Mouse (Mus musculus) hindbrain, postnatal 0 days (tissue): ENCODE data around the gene Ttc12. TPM values are rescaled to one million over a fixed set of nuclear protein-coding genes. Genes with fewer than 3 reads are reported as not detected.

ENCODE experiments used
- ATAC-seq: fragments of 200-750 bp; cut with Nextera tagmentation; 2 replicates; pipeline ENCODE4 v1.8.0; 2017; ENCODE audit warnings: mild to moderate bottlenecking, moderate TSS enrichment, moderate library complexity
- DNase-seq: peaks from one replicate; pipeline ENCODE4 v3.0.0-alpha.2; 2015; ENCODE audit warnings: low spot score
- H3K27ac ChIP-seq: fragments of 300-500 bp; sonication (generic); 2 replicates; pipeline ENCODE4 v1.5.1; 2014; ENCODE audit warnings: mild to moderate bottlenecking
- H3K27me3 ChIP-seq: fragments of 300-500 bp; sonication (generic); 2 replicates; pipeline ENCODE4 v1.6.1; 2014; ENCODE audit warnings: low read length, mixed read lengths; ENCODE audit not compliant: insufficient read depth
- H3K36me3 ChIP-seq: fragments of 300-500 bp; sonication (generic); 2 replicates; pipeline ENCODE4 v1.6.1; 2014; ENCODE audit warnings: low read length, mixed read lengths; ENCODE audit not compliant: insufficient read depth
- H3K4me1 ChIP-seq: fragments of 300-500 bp; sonication (generic); 2 replicates; pipeline ENCODE4 v1.6.1; 2014; ENCODE audit warnings: antibody characterized with exemption, low read length, mixed read lengths; ENCODE audit not compliant: insufficient read depth
- H3K4me2 ChIP-seq: fragments of 300-500 bp; sonication (generic); 2 replicates; pipeline ENCODE4 v1.6.1; 2014; ENCODE audit warnings: low read depth, mild to moderate bottlenecking, low read length, moderate library complexity, mixed read lengths
- H3K4me3 ChIP-seq: fragments of 300-500 bp; sonication (generic); 2 replicates; pipeline ENCODE4 v1.5.1; 2014; ENCODE audit warnings: low read length
- H3K9ac ChIP-seq: fragments of 300-500 bp; sonication (generic); replicated peaks from 2 replicates; pipeline ENCODE4 v1.6.1; 2014; ENCODE audit warnings: mild to moderate bottlenecking, low read length, moderate library complexity, mixed read lengths
- H3K9me3 ChIP-seq: fragments of 300-500 bp; sonication (generic); 2 replicates; pipeline ENCODE4 v1.6.1; 2016; ENCODE audit warnings: low read length, mixed read lengths
- CTCF ChIP-seq: IDR thresholded peaks from 2 replicates; pipeline ENCODE4 v1.5.1; 2016; ENCODE audit warnings: antibody characterized with exemption, control low read depth, low read depth
- WGBS: fragments of 180-500 bp; shearing (Covaris S2); extraction: QIAGEN DNeasy Blood & Tissue Kit; methylation state at CpG from one replicate; pipeline ENCODE4 v1.1.7; 2014; 5-methylcytosine and 5-hydroxymethylcytosine counted together
- polyA plus RNA-seq: library from polyadenylated mRNA; unstranded; fragments of >200 nt; fragmentation: Nextera tagmentation; extraction: Ambion mirVana; gene quantifications from 2 replicates; pipeline ENCODE4 v1.2.1, GENCODE M21; 2015
- total RNA-seq: library from RNA; depleted of rRNA; stranded (reverse); fragments of >200 nt; gene quantifications from 2 replicates; pipeline ENCODE4 v1.2.3, GENCODE M21; 2014

Gene Ttc12
- total and polyA plus RNA-seq, 2 experiments from 2014 or later = 1.0 to 2.0 TPM

- peak; percentile 96 for TF ChIP-seq CTCF
- Histone ChIP-seq H3K9ac (no peak overlapping the region), H3K27me3 (no peaks in the 10 kb centered on the region), H3K4me1 (no peaks in the 10 kb centered on the region), H3K4me3 (no peak overlapping the region), H3K27ac (no peak overlapping the region), H3K9me3 (no peaks in the 10 kb centered on the region), H3K36me3 (no peaks in the 10 kb centered on the region), H3K4me2 (no peak overlapping the region)
- peak; percentile 96 for DNase-seq
- 1% methylated on average over 4 of the region's 4 CpGs for WGBS
- peak; percentile 82 for ATAC-seq
These were observed 8.1 kb upstream of the Ttc12 start for GRCm38 (mm10) chr9:49493979-49494649.

DNA sequence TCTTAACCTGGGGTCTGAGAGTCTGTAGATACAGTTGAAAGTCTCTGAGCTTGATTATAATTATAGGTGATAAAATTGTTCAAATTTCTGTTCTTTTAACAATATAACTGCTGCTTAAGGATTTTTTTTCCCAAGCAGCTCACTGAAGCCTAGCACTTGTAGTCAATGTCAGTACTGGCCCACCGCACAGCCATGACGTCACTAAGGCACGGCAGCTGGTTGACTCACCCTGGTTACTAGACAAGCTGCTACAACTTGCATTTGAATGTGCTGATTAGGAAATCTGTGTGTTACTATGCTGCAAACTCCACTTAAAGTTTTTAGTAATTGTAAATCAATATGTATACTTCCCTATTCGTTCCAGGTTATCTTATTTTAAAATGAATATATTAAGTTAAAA, 4.6 kb upstream of the Ttc12 start:
- no peak for ATAC-seq
- no peaks in the 10 kb centered on the region for H3K9me3 ChIP-seq
- H3K4me1 ChIP-seq = no peaks in the 10 kb centered on the region
- no peak for TF ChIP-seq CTCF
- H3K27ac ChIP-seq = no peak overlapping the region
- H3K4me3 ChIP-seq = no peak overlapping the region
- no peak overlapping the region for H3K4me2 ChIP-seq
- DNase-seq = no peak
- no peaks in the 10 kb centered on the region for H3K27me3 ChIP-seq
- WGBS = 76% methylated on average over 4 of the region's 4 CpGs
- no peaks in the 10 kb centered on the region for H3K36me3 ChIP-seq
- no peak overlapping the region for H3K9ac ChIP-seq

- 32% methylated on average over 16 of the region's 16 CpGs for WGBS
- H3K4me3 ChIP-seq = no peak overlapping the region
- TF ChIP-seq CTCF = peak; percentile 100
- DNase-seq = peak; percentile 89
- H3K27me3 ChIP-seq = no peaks in the 10 kb centered on the region
- no peak overlapping the region for H3K27ac ChIP-seq
- H3K4me2 ChIP-seq = peak overlapping the region; percentile 28; the same call in 1 of the 2 replicates
- no peaks in the 10 kb centered on the region for H3K36me3 ChIP-seq
- ATAC-seq = peak; percentile 64
- no peaks in the 10 kb centered on the region for H3K4me1 ChIP-seq
- no peak overlapping the region for H3K9ac ChIP-seq
- H3K9me3 ChIP-seq = no peaks in the 10 kb centered on the region
These were observed 3.2 kb upstream of the Ttc12 start for GRCm38 (mm10) chr9:49488912-49489895.

DNA sequence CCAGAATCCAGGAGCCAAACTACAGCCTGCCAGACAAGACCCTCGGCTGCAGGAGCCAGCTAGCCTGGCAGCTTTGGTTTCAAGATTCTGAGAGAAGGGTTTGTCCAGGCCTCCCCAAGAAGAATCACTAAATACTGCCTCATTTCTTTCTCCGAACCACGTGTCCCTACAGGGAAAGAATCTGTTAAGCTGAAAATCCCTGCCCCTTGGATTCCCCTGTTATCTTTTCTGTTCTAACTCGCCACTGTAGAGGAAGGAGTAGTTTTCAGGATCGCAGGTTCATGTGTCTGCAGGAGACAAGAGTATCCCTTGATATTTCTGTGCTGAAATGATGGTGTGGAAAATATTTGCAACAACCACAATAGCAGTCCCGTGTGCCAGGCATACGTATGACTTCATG, 2.2 kb upstream of the Ttc12 start:
- H3K36me3 ChIP-seq = no peaks in the 10 kb centered on the region
- WGBS = 75% methylated on average over 7 of the region's 7 CpGs
- no peak for DNase-seq
- H3K9ac ChIP-seq = no peak overlapping the region
- no peak overlapping the region for H3K4me3 ChIP-seq
- H3K4me2 ChIP-seq = no peak overlapping the region
- no peaks in the 10 kb centered on the region for H3K27me3 ChIP-seq
- H3K9me3 ChIP-seq = no peaks in the 10 kb centered on the region
- ATAC-seq = no peak
- TF ChIP-seq CTCF = no peak
- no peaks in the 10 kb centered on the region for H3K4me1 ChIP-seq
- no peak overlapping the region for H3K27ac ChIP-seq

GRCm38 (mm10) chr9:49487657-49487943, 1.6 kb upstream of the Ttc12 start:
- Histone ChIP-seq H3K4me2 (no peak overlapping the region), H3K27ac (no peak overlapping the region), H3K9me3 (no peaks in the 10 kb centered on the region), H3K4me3 (no peak overlapping the region), H3K36me3 (no peaks in the 10 kb centered on the region), H3K4me1 (no peaks in the 10 kb centered on the region), H3K27me3 (no peaks in the 10 kb centered on the region), H3K9ac (no peak overlapping the region)
- no peak for TF ChIP-seq CTCF
- WGBS = 86% methylated on average over 6 of the region's 6 CpGs
- DNase-seq = no peak
- ATAC-seq = no peak

DNA sequence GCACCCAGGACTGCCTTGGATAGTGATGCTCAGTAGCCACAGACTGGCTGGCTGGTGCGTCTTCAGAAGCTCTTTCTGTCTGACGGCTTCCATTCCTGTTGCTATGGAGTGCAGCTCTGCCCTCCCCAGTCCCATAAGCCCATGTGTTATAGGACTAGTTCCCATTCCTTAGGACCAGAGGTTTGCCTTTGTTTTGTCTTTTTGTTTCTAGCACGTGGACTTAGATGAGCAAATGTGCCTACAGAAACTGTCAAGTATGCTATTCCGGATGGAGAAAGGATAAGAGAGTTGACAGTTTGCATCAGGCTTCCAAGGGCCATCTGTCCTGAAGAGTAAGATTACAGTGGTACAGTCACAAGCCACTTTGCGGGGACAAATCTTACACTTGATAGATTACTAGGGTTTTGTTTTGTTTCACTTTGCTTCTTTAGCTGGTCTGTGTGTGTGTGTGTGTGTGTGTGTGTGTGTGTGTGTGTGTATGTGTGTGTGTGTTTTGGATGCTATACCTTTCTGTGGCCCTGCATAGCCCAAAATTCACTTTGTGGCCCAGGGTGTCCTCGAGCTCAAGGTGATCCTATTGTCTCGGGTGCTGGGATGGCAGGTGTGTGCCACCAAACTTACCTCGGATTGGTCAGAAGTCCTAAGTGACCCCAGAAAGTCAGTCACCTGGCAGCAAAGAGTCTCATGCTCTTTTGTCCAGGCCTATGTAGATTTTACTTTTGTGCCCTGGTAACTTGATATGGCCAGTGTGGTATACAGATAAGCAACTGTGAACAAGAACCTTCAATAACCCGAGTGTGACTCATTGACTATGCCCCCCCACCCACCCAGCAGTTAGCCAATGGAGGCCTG, 1.0 kb upstream of the Ttc12 start:
- Histone ChIP-seq H3K27me3 (no peaks in the 10 kb centered on the region), H3K9me3 (no peaks in the 10 kb centered on the region), H3K36me3 (no peaks in the 10 kb centered on the region), H3K4me2 (no peak overlapping the region), H3K4me1 (no peaks in the 10 kb centered on the region), H3K4me3 (no peak overlapping the region), H3K9ac (no peak overlapping the region), H3K27ac (no peak overlapping the region)
- ATAC-seq = no peak
- no peak for TF ChIP-seq CTCF
- WGBS = 71% methylated on average over 9 of the region's 9 CpGs
- DNase-seq = no peak
